11 mouse cellular contexts compared by ENCODE assay signal in the genomic region with DNA sequence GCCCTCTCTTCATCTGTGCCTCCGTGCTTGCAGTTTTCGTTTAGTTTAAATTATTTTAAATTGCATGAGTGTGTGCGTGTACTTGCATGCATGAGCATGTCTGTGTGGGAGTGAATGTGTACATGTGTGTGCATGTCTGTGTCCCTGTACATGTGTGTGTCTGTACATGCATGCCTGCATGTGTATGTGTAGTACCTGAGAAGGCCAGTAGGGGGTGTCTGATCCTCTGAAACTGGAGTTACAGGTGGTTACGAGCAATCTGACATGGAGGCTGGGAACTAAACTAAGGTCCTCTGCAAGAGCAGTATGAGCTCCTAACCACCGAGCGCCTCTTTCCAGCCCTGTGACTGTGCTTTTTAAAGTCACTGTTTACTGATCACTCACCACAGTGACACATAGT. TPM values are rescaled to one million over a fixed set of nuclear protein-coding genes. Genes with fewer than 3 reads are reported as not detected.
DNase-seq lines count a peak whose midpoint lies in the region; ATAC-seq and TF ChIP-seq lines count a peak whose summit lies in the region.
"Had no signal": no experiment of that assay in that cellular context is flagged by ENCODE, and none has a peak within 500 bp of the region (broad histone marks: within the 10 kb centered on the region; RNA-seq: fewer than 3 reads in every experiment).

No protein-coding gene starts in this region.

- no peak for TF ChIP-seq POLR2A in lung, adult 2 months (IDR thresholded peaks at IDR 0.05; ENCODE audit: borderline replicate concordance, extremely low read depth, low read depth, low read length)

- no peak overlapping the region for H3K4me3 ChIP-seq in lung, adult 2 months (replicated peaks; ENCODE audit: extremely low read depth, low read depth, low read length)
- no peak overlapping the region for H3K4me3 ChIP-seq in E14TG2a.4 (replicated peaks; ENCODE audit: low read length)
- no peak overlapping the region for H3K4me3 ChIP-seq in liver, postnatal 0 days (ENCODE audit: low read depth, low read length)

- no peak overlapping the region for H3K9ac ChIP-seq in liver, postnatal 0 days (replicated peaks)

- 0 out of 2 replicates have a peak, but pooled peaks have one; percentile 9 for TF ChIP-seq CTCF in lung, adult 2 months (IDR thresholded peaks at IDR 0.05; ENCODE audit: insufficient read depth, low read length)
- TF ChIP-seq CTCF in E14TG2a.4 (conservative IDR thresholded peaks at IDR 0.05; ENCODE audit: low read length) = peak; percentile 64
- TF ChIP-seq CTCF in liver, postnatal 0 days (IDR thresholded peaks at IDR 0.05; ENCODE audit: low read depth) = peak; percentile 65

- H3K4me2 ChIP-seq in liver, postnatal 0 days (ENCODE audit: low read depth, low read length) = no peak overlapping the region

- TF ChIP-seq EP300 in liver, postnatal 0 days (IDR thresholded peaks at IDR 0.05; ENCODE audit: low read depth) = no peak

- H3K36me3 ChIP-seq in E14TG2a.4 (ENCODE audit: insufficient read depth, low read length) = no peaks in the 10 kb centered on the region
- H3K36me3 ChIP-seq in liver, postnatal 0 days (replicated peaks; ENCODE audit: insufficient read depth, low read length) = no peaks in the 10 kb centered on the region

- no peaks in the 10 kb centered on the region for H3K4me1 ChIP-seq in lung, adult 2 months (ENCODE audit: control insufficient read depth, insufficient read depth, low read length)
- no peaks in the 10 kb centered on the region for H3K4me1 ChIP-seq in E14TG2a.4 (replicated peaks; ENCODE audit: low read depth, low read length)
- no peaks in the 10 kb centered on the region for H3K4me1 ChIP-seq in liver, postnatal 0 days (ENCODE audit: insufficient read depth)

- DNase-seq in CD4-positive, CD25-positive, alpha-beta regulatory T cell, adult 2 months (ENCODE audit: low read depth, low spot score) = peak; percentile 46
- no peak for DNase-seq in lung, adult 2 months
- DNase-seq in lung, postnatal 36 days = no peak
- DNase-seq in liver, postnatal 0 days = no peak
- no peak for DNase-seq in adrenal gland, adult 18-20 months (ENCODE audit: low spot score in 2 of 2)
- DNase-seq in urinary bladder, postnatal 14 days (ENCODE audit: low spot score) = no peak
- DNase-seq: gastrocnemius, postnatal 36 days; heart, postnatal 10 days; left cerebral cortex, postnatal 4 days had no signal

- 92% methylated on average over 6 of the region's 6 CpGs for WGBS in lung, adult 2 months
- WGBS in liver, postnatal 0 days (ENCODE audit: insufficient replicate concordance) = 83% methylated on average over 6 of the region's 6 CpGs

- ATAC-seq in CD4-positive, CD25-positive, alpha-beta regulatory T cell, adult 4 months = no peak
- ATAC-seq in liver, postnatal 0 days = no peak

- H3K27ac ChIP-seq in liver, postnatal 0 days (ENCODE audit: low read depth) = no peak overlapping the region

- peaks cover 76% of the 10 kb centered on the region for H3K27me3 ChIP-seq in E14TG2a.4 (ENCODE audit: insufficient read depth, low read length)
- H3K27me3 ChIP-seq in liver, postnatal 0 days (ENCODE audit: insufficient read depth, low read length) = no peaks in the 10 kb centered on the region

- H3K9me3 ChIP-seq in E14TG2a.4 (ENCODE audit: low read length) = peaks cover 6% of the 10 kb centered on the region
- no peaks in the 10 kb centered on the region for H3K9me3 ChIP-seq in liver, postnatal 0 days (ENCODE audit: low read length)

RNA-seq across cellular contexts. Expression of gene Gan, which starts 9.4 kb away (rescaled TPM):
- 1 to 10 TPM; 2.0 to 2.1 TPM for polyA plus RNA-seq in CD4-positive, CD25-positive, alpha-beta regulatory T cell, adult 4 months (2017; shearing (Covaris generic))
- 5.6 and 8.6 TPM in 2 replicates for polyA plus RNA-seq in lung, adult 2 months (2012; rRNA removed)
- 0.60 and 0.62 TPM in 2 replicates for polyA plus RNA-seq in liver, postnatal 0 days (2015; fragmentation: Nextera tagmentation; extraction: Ambion mirVana)
- total RNA-seq in adrenal gland, adult 18-20 months (2021) = 10 to 100 TPM in 1 of 2 experiments, 1 to 10 TPM in 1; 7.4 to 13.2 TPM

RNA-seq across cellular contexts. Expression of gene Bco1, which starts 52.9 kb away (rescaled TPM):
- polyA plus RNA-seq in CD4-positive, CD25-positive, alpha-beta regulatory T cell, adult 4 months (2017; shearing (Covaris generic)) = not detected
- 0.34 TPM in 1 of 2 replicates, not detected in the other for polyA plus RNA-seq in lung, adult 2 months (2012; rRNA removed)
- 6.6 and 8.1 TPM in 2 replicates for polyA plus RNA-seq in liver, postnatal 0 days (2015; fragmentation: Nextera tagmentation; extraction: Ambion mirVana)
- total RNA-seq in adrenal gland, adult 18-20 months (2021) = under 1 TPM in 1 of 2 experiments, not detected in 1; 0.42 TPM

Comparison
In these comparisons a context has a peak if more than half of its experiments do, and no peak if none do; other contexts are left out.
1. CTCF ChIP-seq: peak in every context shown above with its lines; median percentile 65 in liver, postnatal 0 days; 64 in E14TG2a.4; 9 in lung, adult 2 months.